Mouse (Mus musculus) hindbrain, embryonic 13.5 days (tissue): ENCODE measurements at regions not wholly inside any gene's neighbourhood (a gene's known extent, or its start where the extent isn't known, plus 50 kb on each side); places are given as distances from the start of the nearest gene placed in this dataset.

Experiments
- ATAC-seq: fragments of 200-750 bp; cut with Nextera tagmentation; 2 replicates; pipeline ENCODE4 v1.8.0; 2017; ENCODE audit warnings: moderate TSS enrichment; ENCODE audit not compliant: low FRiP score
- H3K27ac ChIP-seq: fragments of 300-500 bp; sonication (generic); 2 replicates; pipeline ENCODE4 v1.5.1; 2015; ENCODE audit warnings: inconsistent platforms, mild to moderate bottlenecking, moderate library complexity
- H3K27me3 ChIP-seq: fragments of 300-500 bp; sonication (generic); 2 replicates; pipeline ENCODE4 v1.6.1; 2015; ENCODE audit warnings: mild to moderate bottlenecking, inconsistent platforms
- H3K36me3 ChIP-seq: fragments of 300-500 bp; sonication (generic); 2 replicates; pipeline ENCODE4 v1.6.1; 2015; ENCODE audit warnings: mild to moderate bottlenecking, inconsistent platforms
- H3K4me1 ChIP-seq: fragments of 300-500 bp; sonication (generic); replicated peaks from 2 replicates; pipeline ENCODE4 v1.6.1; 2015; ENCODE audit warnings: inconsistent platforms
- H3K4me2 ChIP-seq: fragments of 300-500 bp; sonication (generic); 2 replicates; pipeline ENCODE4 v1.6.1; 2015; ENCODE audit warnings: inconsistent platforms, mild to moderate bottlenecking, moderate library complexity
- H3K4me3 ChIP-seq: fragments of 300-500 bp; sonication (generic); 2 replicates; pipeline ENCODE4 v1.5.1; 2015; ENCODE audit warnings: mild to moderate bottlenecking, inconsistent platforms
- H3K9ac ChIP-seq: fragments of 300-500 bp; sonication (generic); 2 replicates; pipeline ENCODE4 v1.6.1; 2015; ENCODE audit warnings: mild to moderate bottlenecking, inconsistent platforms
- H3K9me3 ChIP-seq: fragments of 300-500 bp; sonication (generic); 2 replicates; pipeline ENCODE4 v1.6.1; 2016; ENCODE audit warnings: inconsistent platforms
- WGBS: fragments of 180-500 bp; shearing (Covaris S2); methylation state at CpG from one replicate; pipeline ENCODE4 v1.1.7; 2015; 5-methylcytosine and 5-hydroxymethylcytosine counted together

- no peak for ATAC-seq
- 0 out of 2 replicates have a peak, but pooled peaks cover 9% of the 10 kb centered on the region for H3K27me3 ChIP-seq
- H3K9ac ChIP-seq, result no peak overlapping the region
- no peaks in the 10 kb centered on the region for H3K4me1 ChIP-seq
- no peak overlapping the region for H3K27ac ChIP-seq
- H3K4me2 ChIP-seq, result no peak overlapping the region
- no peak overlapping the region for H3K4me3 ChIP-seq
- H3K9me3 ChIP-seq, result no peaks in the 10 kb centered on the region; the same call in 1 of the 2 replicates
- H3K36me3 ChIP-seq, result no peaks in the 10 kb centered on the region
These were observed 169.7 kb upstream of the Mocs1 start for GRCm38 (mm10) chr17:49258496-49258895.

GRCm38 (mm10) chr17:49262394-49262793 lies 165.8 kb upstream of the Mocs1 start:
- no peak overlapping the region for H3K27ac ChIP-seq
- H3K36me3 ChIP-seq, result no peaks in the 10 kb centered on the region
- no peak overlapping the region for H3K9ac ChIP-seq
- H3K4me2 ChIP-seq, result no peak overlapping the region
- no peaks in the 10 kb centered on the region; the same call in 1 of the 2 replicates for H3K9me3 ChIP-seq
- H3K4me3 ChIP-seq, result no peak overlapping the region
- 37% methylated on average over 4 of the region's 4 CpGs for whole genome bisulfite sequencing
- H3K4me1 ChIP-seq, result no peaks in the 10 kb centered on the region
- no peaks in the 10 kb centered on the region for H3K27me3 ChIP-seq
- peak; percentile 49; the same call in 1 of the 2 replicates for ATAC-seq

GRCm38 (mm10) chr17:49266343-49266742 lies 161.8 kb upstream of the Mocs1 start:
- Histone ChIP-seq H3K9ac (no peak overlapping the region), H3K4me1 (no peaks in the 10 kb centered on the region), H3K9me3 (no peaks in the 10 kb centered on the region), H3K4me3 (no peak overlapping the region), H3K27ac (no peak overlapping the region), H3K27me3 (no peaks in the 10 kb centered on the region), H3K36me3 (no peaks in the 10 kb centered on the region), H3K4me2 (no peak overlapping the region)
- 84% methylated on average over 4 of the region's 4 CpGs for WGBS
- ATAC-seq, result no peak

GRCm38 (mm10) chr17:49269943-49270342 lies 158.2 kb upstream of the Mocs1 start:
- Histone ChIP-seq H3K36me3 (no peaks in the 10 kb centered on the region), H3K4me3 (no peak overlapping the region), H3K4me2 (no peak overlapping the region), H3K9ac (no peak overlapping the region), H3K27ac (no peak overlapping the region), H3K4me1 (no peaks in the 10 kb centered on the region), H3K27me3 (no peaks in the 10 kb centered on the region), H3K9me3 (no peaks in the 10 kb centered on the region)
- no peak for ATAC-seq
- 83% methylated on average over 7 of the region's 7 CpGs for WGBS

GRCm38 (mm10) chr17:49272661-49273448 lies 155.3 kb upstream of the Mocs1 start:
- Histone ChIP-seq H3K36me3 (no peaks in the 10 kb centered on the region), H3K9me3 (no peaks in the 10 kb centered on the region), H3K27ac (no peak overlapping the region), H3K4me2 (no peak overlapping the region), H3K27me3 (no peaks in the 10 kb centered on the region), H3K4me1 (no peaks in the 10 kb centered on the region), H3K9ac (no peak overlapping the region), H3K4me3 (no peak overlapping the region)
- no peak for ATAC-seq
- WGBS, result 77% methylated on average over 11 of the region's 11 CpGs

GRCm38 (mm10) chr17:49274936-49275335 lies 153.2 kb upstream of the Mocs1 start:
- ATAC-seq, result no peak
- 94% methylated on average over 3 of the region's 3 CpGs for WGBS

GRCm38 (mm10) chr17:49275421-49275820 lies 152.7 kb upstream of the Mocs1 start:
- ATAC-seq, result no peak
- Histone ChIP-seq H3K36me3 (no peaks in the 10 kb centered on the region), H3K4me1 (peaks cover 10% of the 10 kb centered on the region), H3K9me3 (no peaks in the 10 kb centered on the region), H3K4me3 (no peak overlapping the region), H3K27me3 (no peaks in the 10 kb centered on the region), H3K4me2 (no peak overlapping the region), H3K27ac (no peak overlapping the region), H3K9ac (no peak overlapping the region)
- WGBS, result 57% methylated on average over 2 of the region's 2 CpGs

More at GRCm38 (mm10) chr17:49274936-49275335, 153.2 kb upstream of the Mocs1 start:
- no peaks in the 10 kb centered on the region for H3K27me3 ChIP-seq
- peaks cover 10% of the 10 kb centered on the region for H3K4me1 ChIP-seq
- H3K9ac ChIP-seq, result no peak overlapping the region
- H3K9me3 ChIP-seq, result no peaks in the 10 kb centered on the region
- H3K4me3 ChIP-seq, result no peak overlapping the region
- H3K36me3 ChIP-seq, result no peaks in the 10 kb centered on the region
- no peak overlapping the region for H3K27ac ChIP-seq
- no peak overlapping the region for H3K4me2 ChIP-seq

GRCm38 (mm10) chr17:49275916-49276315 lies 152.2 kb upstream of the Mocs1 start:
- H3K27me3 ChIP-seq, result no peaks in the 10 kb centered on the region
- no peak overlapping the region for H3K4me2 ChIP-seq
- no peaks in the 10 kb centered on the region for H3K36me3 ChIP-seq
- H3K4me1 ChIP-seq, result peaks cover 10% of the 10 kb centered on the region
- no peak overlapping the region for H3K4me3 ChIP-seq
- H3K9me3 ChIP-seq, result no peaks in the 10 kb centered on the region
- no peak overlapping the region for H3K9ac ChIP-seq
- no peak for ATAC-seq
- no peak overlapping the region for H3K27ac ChIP-seq
- WGBS, result 93% methylated on average over 2 of the region's 2 CpGs

GRCm38 (mm10) chr17:49278541-49278940 lies 149.6 kb upstream of the Mocs1 start:
- 88% methylated on average over 8 of the region's 8 CpGs for WGBS
- no peak for ATAC-seq
- no peak overlapping the region for H3K9ac ChIP-seq

GRCm38 (mm10) chr17:49278973-49279727 lies 149.0 kb upstream of the Mocs1 start:
- Histone ChIP-seq H3K4me1 (peaks cover 10% of the 10 kb centered on the region), H3K36me3 (no peaks in the 10 kb centered on the region), H3K9ac (no peak overlapping the region), H3K9me3 (no peaks in the 10 kb centered on the region), H3K27ac (peak overlapping the region; percentile 32; the same call in 1 of the 2 replicates), H3K4me2 (no peak overlapping the region), H3K27me3 (no peaks in the 10 kb centered on the region), H3K4me3 (no peak overlapping the region)
- whole genome bisulfite sequencing, result 67% methylated on average over 10 of the region's 10 CpGs
- no peak for ATAC-seq

More at GRCm38 (mm10) chr17:49278541-49278940, 149.6 kb upstream of the Mocs1 start:
- no peaks in the 10 kb centered on the region for H3K9me3 ChIP-seq
- H3K4me3 ChIP-seq, result no peak overlapping the region
- peaks cover 10% of the 10 kb centered on the region for H3K4me1 ChIP-seq
- no peaks in the 10 kb centered on the region for H3K27me3 ChIP-seq
- H3K27ac ChIP-seq, result peak overlapping the region; percentile 32; the same call in 1 of the 2 replicates
- no peak overlapping the region for H3K4me2 ChIP-seq
- H3K36me3 ChIP-seq, result no peaks in the 10 kb centered on the region

- H3K4me1 ChIP-seq, result peaks cover 10% of the 10 kb centered on the region
- H3K36me3 ChIP-seq, result no peaks in the 10 kb centered on the region
- H3K27me3 ChIP-seq, result no peaks in the 10 kb centered on the region
- no peak overlapping the region for H3K27ac ChIP-seq
- no peak overlapping the region for H3K9ac ChIP-seq
- no peak overlapping the region for H3K4me2 ChIP-seq
- H3K4me3 ChIP-seq, result no peak overlapping the region
- ATAC-seq, result no peak
- WGBS, result 76% methylated on average over 13 of the region's 13 CpGs
- H3K9me3 ChIP-seq, result no peaks in the 10 kb centered on the region
These were observed 146.8 kb upstream of the Mocs1 start for GRCm38 (mm10) chr17:49281344-49281743.

- no peak overlapping the region for H3K9ac ChIP-seq
- 79% methylated on average over 10 of the region's 10 CpGs for WGBS
- H3K9me3 ChIP-seq, result peaks cover 2% of the 10 kb centered on the region; the same call in 1 of the 2 replicates
- H3K27ac ChIP-seq, result no peak overlapping the region
- peaks cover 10% of the 10 kb centered on the region for H3K4me1 ChIP-seq
- ATAC-seq, result no peak
- H3K27me3 ChIP-seq, result no peaks in the 10 kb centered on the region
- no peak overlapping the region for H3K4me3 ChIP-seq
- no peaks in the 10 kb centered on the region for H3K36me3 ChIP-seq
- H3K4me2 ChIP-seq, result no peak overlapping the region
These were observed 145.7 kb upstream of the Mocs1 start for GRCm38 (mm10) chr17:49282498-49282897.
